Mouse (Mus musculus) ovary, adult 18-20 months (tissue): ENCODE data around the gene Srpk3.
"Not testable (repeated sequence)": the region's sequence is repeated elsewhere in the genome, so short reads cannot be mapped to it uniquely, and the experiment has no call there.

Experiments
- DNase-seq: peaks from one replicate; pipeline ENCODE4 v3.0.0; 2022; ENCODE audit warnings: low spot score, mixed read lengths

Gene Srpk3

DNA sequence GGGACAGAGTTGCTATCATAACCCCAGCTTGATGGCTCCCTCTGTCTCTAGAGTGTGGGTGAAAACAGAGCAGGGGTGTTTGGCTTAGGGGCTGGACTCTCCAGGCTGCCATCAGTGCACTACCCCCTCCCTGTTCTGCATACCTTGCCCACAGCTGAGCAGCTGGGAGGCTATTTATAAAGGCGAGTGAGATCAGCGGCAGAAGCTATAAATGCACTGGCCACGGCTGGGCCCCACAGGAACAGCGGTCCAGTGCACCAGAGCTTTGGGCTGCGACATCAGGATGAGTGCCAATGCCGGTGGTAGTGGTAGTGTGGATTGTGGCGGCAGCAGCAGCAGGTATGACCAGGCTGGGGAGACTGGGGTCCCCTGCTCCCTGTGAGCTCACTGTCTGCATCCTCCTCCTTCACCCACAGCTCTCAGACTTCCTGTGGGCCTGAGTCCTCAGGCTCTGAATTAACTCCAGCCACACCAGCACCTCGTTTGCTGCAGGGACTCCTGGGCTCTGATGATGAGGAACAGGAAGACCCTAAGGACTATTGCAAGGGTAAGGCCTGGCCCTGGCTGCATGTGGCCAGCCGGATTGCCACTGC, at the start of gene Srpk3:
Gene Srpk3 (plus strand): TSS at position 238 of the 593 bp plus-strand sequence.
- no peak for DNase-seq

DNA sequence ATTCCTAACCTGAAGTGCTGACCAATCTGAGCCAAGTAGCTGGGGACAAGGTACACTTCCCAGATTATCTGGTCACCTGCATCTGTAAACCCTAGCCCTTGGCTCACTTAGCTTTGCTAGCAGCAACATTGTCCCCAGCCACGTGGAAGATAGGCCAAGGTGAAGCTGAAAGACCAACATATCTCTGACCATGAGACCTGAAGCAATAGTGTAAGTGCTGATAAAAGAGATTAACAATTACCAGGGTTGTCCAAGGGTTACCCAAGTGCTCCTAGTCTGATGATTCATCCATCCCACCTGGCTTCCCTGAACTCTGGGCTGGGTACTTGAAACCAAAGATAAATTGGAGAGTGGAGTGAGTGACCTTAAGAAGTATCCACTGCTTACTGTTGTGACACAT, 43.3 kb upstream of the Srpk3 start:
- DNase-seq, result no peak

DNA sequence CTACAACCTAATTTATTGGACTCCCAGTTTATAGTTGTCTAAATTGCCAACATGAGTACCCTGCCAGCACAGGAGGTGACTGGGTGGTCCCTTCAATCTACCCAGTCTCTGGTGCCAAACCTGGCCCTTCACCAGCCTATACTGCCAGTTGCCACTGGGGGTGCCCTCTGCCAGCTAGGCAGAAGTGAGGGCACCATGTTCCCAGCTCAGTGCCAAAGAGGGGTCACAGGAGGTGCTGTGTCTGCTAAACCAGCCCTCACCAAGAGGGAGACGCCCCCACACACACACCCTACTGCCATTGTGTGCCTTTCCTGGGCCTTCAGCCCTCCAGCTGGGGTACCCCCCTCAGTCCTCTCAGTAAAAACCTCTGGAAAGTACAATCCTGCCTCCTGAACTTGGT, 36.0 kb upstream of the Srpk3 start:
- no peak for DNase-seq

DNA sequence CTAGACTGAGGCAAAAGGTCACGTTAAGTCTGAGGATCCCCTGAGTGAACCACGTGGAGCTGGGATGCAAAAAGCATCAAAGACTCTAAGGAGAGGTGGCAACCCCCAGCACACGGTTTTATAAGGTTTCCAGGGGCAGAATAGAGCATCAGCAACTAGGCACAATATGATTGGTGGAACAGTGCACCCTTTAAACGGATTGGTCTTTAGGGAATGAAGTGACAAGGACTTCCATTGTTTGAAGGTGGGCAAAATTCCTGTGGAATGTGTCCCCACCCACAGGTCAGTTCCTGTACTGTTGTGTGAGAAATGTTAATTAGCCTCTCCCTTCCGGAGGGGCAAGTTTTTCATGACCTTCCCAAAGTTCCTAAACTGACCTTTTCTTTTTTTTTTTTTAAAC, 35.1 kb upstream of the Srpk3 start:
- DNase-seq, result no peak

DNA sequence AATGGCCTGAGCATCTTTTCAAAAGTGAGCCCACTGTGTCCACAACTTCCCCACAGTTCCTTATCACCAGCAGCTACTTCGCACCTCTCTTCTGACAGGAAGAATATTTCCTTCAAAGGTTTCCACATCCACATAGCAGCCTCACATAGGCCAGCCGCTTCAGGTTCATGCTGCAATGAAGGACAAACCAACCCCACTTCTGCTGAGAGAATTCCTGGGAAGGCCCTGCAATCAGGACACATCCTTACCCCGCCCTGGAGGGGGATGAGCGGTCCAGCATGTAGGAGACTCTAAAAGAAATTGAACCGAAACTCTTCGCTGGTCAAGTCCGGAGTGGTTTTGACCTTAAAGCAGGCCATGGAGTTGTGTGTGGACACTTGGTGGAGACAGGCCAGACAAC, 34.4 kb upstream of the Srpk3 start:
- DNase-seq, result not testable (repeated sequence)

DNA sequence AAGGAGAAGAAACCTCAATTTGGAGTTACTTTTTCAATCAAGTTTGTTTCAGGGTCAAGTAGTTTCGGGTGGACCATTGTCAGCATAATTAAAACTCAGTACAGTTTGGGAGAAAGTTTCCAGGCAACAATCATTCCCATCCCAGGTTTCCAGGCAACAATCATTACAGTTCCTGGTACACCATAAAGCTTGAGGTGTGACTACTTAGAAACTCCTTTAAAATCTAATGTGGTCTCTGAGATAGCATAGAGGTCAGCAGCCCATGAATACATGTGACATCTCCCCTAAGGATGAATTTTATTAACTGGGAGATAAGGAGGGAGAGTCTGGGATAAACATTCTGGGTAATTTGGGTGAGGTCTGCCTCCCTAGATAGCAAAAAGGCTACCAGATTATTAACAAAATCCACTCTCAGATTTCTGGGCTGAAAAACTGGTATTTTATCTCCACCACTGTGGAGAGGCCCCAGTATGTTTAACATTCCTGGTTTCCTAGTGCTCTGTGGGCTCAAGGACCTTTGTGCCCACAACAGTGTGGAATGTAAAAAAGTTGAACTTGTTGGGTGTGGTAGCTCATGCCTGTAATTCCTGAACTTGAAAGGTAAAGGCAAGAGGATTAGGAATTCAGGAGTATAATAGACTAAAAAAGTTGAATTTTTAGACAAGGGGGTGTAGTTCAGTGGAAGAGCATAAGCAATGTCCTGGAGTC, 29.3 kb upstream of the Srpk3 start:
- DNase-seq, result no peak

DNA sequence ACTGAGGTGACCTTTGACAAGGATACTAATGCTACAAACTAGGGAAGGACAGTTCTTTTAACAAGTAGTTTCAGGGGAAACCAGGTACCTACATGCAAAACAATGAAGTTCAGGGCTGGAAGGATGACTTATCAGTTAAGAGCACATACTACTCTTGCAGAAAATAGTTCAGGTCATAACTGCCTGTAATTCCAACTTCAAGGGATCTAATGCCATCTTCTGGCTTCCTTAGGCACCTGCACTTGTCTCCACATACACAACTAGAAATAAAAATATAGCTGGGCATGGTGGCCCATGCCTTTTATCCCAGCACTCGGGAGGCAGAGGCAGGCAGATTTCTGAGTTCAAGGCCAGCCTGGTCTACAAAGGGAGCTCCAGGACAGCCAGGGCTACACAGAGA, 25.2 kb upstream of the Srpk3 start:
- DNase-seq, result no peak

DNA sequence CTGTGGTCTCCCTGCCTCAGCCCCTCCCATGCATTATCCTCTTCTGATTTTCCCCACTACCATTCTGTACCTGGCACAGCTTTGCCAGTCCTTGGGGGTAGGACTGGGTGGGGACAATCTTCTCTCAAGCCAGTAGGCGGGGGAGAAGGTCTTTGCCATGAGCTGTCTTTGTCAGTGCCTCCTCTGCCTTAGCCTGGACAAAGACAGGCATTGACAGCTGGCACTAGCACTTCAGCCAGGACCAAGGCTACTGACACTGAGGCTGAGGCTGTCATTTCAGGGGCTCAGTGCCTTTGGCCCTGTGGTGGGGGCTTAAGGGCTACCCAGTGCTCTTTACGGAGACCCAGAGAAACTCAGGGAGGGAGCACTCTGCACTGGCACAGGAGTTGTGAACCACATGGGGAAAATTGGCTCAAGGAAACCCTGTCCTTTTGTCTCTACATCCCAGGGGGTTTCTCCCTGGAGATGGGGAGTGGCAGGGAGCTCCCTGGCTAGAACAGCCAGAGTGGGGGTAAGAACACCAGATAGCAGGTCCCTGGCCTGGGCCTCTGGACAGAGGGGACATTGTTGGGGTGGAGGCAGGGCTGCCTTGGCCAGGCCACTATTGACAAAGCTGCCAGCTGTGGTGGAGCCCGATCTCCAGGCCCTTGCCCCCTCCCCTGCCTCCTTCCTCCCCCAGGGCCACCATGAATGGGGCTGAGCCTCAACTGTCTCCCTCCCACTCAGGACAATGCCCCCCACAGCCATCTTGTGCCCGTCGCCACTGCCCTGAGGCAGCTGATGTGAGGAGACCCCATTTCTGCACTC, 17.7 kb upstream of the Srpk3 start, which contains the start of gene Plxnb3:
Gene Plxnb3 (plus strand): TSS at position 757 of the 807 bp plus-strand sequence.
- DNase-seq, result no peak

DNA sequence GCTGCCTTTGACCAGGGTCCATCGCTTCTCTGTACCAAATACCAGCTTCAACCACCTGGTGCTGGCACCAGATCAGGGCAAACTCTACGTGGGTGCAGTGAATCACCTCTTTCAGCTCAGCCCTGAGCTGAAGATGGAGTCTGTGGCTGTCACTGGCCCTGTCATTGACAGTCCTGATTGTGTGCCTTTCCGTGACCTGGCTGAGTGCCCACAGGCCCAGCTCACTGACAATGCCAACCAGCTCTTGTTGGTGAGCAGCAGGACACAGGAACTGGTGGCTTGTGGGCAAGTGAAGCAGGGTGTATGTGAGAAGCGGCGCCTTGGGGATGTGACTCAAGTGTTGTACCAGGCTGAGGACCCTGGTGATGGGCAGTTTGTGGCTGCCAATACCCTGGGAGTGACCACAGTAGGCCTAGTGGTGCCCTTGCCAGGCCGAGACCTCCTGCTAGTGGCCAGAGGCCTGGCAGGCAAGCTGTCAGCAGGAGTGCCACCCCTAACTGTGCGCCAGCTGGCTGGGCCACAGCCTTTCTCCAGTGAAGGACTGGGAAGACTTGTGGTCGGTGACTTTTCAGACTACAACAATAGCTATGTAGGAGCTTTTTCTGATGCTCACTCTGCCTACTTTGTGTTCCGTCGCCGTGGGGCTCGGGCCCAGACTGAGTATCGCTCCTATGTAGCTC, 15.5 kb upstream of the Srpk3 start:
- DNase-seq, result no peak

DNA sequence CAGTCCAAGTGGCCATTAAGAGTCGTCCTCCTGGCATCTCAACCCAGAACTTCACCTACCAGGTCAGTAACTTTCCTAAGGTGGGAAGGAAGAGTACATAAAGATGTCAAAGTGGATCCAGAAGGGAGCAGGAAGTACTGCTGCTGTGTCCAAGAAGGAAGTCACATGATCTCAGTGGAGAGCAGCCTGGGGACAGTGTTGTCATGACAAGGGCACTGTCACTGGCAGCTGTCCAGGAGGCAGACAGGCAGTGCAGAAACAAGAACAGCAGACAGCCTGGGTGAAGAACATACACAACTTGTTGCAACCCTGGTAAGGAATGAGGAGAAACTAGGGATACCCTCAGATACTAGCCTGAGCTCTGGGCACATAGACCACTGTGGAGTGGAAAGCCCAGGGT, 8.9 kb upstream of the Srpk3 start:
- no peak for DNase-seq

DNA sequence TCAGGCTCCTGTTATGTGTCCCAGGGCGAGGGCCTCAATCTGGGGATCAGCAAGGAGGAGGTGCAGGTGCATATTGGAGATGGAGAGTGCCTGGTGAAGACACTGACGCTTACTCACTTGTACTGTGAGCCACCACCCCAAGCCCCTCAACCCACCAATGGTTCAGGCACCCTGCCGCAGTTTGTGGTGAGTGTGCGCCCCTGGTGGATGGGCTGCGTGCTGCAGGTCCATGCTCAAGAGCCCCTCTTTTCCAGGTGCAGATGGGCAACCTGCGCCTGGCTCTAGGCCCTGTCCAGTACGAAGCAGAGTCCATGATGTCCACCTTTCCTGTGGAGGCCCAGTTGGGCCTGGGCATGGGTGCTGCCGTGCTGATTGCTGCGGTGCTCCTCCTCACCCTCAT, 6.9 kb upstream of the Srpk3 start:
- DNase-seq, result no peak

DNA sequence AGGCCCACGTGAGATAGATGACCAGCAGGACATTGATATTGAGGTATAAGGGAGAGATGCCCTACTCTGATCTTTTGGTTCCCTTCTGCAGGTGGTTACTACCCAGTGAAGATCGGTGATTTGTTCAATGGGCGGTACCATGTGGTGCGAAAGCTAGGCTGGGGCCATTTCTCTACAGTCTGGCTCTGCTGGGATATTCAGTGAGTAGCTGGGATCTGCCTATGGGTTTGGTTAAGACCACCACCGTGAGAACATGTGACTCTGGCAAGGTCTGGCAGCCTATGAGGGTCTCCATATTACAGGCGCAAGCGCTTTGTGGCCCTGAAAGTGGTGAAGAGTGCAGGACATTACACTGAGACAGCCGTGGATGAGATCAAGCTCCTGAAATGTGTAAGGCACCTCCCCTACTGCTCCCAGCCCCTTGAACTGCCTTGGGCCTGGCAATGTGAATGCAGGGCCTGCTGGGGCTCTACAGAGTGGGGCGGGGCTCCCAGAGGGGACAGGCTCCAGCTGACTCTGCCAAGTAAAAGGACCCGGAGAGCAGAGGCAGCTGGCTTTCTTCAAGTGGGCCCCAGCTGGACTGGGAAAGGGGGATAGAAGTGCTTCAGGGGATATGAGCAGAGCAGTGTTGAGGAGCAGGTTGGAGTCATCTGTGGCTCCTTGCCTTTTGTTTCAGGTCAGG, 738 bp downstream of the Srpk3 start:
- DNase-seq, result no peak

DNA sequence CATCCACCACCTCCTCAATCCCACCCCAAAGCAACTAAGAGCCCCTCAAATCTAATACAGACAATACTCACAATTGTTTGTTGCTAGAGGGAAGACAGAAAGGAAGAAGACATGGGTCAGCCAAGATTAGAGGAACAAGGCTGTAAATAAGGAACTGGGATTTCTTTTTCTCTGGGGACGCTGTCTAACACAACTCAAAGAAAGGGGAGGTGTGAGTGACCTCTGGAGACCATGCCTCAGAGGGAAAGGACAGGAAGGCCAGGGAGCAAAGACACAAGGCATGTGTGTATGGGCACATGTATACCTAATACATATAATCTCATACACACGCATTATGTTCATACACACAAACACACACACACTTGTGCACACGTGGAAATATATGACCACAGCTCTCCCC, 8.0 kb downstream of the Srpk3 start:
- no peak for DNase-seq

DNA sequence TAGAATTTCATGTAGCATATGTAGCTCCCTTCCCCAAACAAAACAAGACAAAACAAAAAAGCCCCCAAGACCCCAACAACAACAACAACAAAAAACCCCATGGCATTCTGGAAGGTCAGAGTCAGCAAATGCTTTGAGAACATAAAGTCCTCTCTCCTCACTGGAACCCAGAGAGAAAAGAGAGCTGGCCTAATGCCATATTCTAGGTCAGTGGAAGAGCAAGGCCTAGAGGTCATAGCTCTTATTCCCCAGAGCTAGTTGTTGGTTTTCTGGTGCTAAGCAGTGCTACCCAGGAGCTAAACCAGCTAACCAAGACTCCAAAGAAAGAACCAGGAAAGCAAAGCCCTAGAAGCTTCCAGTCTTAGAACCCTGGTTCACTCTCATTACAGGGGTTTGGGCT, 11.5 kb downstream of the Srpk3 start:
- DNase-seq, result no peak

DNA sequence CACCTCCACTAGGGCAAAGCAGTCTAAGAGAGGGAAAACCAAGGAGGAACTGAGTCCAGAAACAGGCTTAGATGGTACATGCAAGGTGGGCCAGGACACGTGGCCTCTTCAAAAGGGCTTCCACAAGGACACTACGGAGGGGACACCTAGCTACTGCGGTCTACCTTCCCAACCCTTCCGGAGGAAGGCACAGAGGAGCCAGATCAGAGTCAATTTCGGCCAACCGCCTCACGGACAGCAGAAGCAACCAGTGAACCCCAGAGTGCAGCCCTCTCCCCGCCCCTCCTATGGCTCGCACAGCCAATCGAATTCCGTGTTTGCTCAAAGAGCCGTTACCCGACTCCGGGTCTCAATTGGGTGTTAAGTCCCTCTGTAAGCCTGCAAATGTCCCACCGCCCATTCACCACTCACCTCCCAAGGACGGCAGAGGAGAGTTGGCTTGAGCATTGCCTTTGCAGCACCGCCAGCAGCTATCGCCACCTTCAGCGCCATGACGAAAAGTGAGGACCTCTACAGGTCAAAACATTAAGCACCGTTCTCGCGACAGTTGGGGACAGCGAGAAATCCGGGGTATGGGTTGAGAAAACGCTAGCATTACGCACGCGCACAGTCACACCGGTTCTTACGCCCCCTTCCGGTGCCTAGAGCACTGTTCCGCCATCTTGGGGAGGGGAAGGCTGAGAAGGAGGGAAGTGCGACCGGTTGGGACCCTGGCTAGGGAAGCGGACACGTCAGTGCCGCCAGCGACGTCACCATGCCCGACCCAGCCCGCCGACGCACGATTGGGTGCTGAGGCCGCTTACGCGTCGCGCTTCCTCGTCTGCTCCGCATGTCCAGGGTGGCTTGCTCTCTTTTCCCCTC, 12.4 kb downstream of the Srpk3 start, which contains the start of the genes Idh3g and Ssr4:
Gene Idh3g (minus strand): TSS at position 534 of the 861 bp plus-strand sequence.
Gene Ssr4 (plus strand): TSS at position 665 of the 861 bp plus-strand sequence.
- DNase-seq, result peak; percentile 91

DNA sequence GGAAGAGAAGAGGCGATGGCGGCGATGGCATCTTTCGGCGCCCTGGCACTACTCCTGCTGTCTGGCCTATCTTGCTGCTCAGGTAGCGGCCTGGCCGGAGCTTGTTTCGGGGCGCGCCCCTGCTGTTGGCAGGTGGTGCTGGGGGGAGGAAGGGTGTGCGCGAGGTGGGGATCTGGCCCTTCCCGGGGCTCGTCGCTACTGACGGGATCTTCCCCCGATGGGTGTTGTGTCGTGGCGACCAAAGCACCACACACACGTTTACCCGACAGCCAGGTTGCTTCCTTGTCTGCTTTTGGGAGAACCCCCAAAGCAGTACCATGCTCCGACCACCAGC, 13.0 kb downstream of the Srpk3 start:
- no peak for DNase-seq

DNA sequence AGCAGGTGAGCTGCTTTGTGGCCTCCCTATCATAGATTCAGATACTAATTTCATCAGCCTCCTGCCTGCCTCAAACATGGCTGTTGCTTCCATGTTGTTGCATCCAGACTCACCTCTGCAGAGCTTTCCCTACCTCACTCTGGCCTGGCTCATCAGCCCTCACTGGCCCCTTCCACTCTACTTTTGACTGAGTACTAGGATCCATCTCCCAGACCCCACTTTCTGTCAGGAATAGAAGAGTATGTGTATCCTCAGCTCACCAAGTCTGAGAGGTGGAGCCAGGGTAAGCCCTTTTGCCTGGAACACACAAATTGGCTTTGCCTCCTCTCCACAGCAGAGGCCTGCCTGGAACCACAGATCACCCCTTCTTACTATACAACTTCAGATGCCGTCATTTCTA, 14.3 kb downstream of the Srpk3 start:
- no peak for DNase-seq

DNA sequence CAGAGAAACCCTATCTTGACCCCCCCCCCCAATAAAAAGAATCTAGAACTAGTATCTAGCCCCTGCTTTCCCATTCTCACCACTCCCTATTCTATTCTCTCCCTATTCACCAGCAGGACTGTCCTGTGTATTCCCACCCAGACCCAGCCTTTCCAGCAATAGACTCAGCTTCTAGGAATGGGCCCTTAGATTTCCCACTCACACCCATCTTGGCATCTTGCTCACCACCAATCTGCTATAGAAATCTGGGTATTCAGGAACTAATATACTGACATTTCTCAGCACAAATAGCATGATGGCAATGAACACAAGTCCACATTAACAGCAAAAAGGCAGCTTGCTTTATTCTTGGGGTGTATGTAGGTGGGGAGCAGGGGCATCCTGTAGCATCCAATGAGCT, 18.8 kb downstream of the Srpk3 start:
- DNase-seq, result no peak

DNA sequence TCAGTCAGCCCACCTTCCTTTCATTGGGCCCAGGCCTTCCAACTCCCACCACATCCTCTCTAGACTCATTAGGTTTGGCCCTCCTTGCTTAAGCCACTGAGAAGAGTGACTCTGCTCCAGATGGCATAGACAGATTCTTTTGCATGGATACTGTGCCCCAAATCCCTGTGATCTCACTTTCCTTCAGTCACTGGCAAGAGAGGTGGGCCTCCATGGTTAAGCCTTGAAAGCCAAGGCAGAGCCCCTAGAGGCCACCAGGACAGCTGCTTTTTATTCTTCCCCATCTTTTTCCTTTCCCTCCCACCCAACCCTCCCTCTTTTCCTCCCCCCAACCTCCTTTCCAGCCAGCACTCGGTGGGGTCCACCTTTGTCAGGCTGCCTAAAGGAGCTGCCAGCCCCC, 19.3 kb downstream of the Srpk3 start:
- no peak for DNase-seq

DNA sequence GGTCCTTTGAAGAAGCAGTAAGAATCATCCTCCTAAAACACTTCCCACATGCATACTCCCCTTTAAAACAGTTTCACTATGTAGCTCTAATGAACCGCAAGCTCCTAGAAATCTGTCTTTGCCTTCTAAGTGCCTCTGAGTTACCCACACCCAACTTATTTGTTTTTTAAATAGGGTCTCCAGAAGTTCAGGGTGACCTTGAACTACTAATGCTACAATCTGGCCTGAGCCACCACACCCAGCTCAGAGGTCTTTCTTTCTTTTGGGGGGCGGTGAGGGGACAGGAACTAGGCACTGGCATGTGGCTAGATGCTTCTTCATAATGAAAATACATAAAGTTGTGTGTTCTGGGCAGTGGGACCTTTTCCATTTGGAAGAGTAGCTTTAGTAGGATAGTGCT, 23.3 kb downstream of the Srpk3 start:
- no peak for DNase-seq

DNA sequence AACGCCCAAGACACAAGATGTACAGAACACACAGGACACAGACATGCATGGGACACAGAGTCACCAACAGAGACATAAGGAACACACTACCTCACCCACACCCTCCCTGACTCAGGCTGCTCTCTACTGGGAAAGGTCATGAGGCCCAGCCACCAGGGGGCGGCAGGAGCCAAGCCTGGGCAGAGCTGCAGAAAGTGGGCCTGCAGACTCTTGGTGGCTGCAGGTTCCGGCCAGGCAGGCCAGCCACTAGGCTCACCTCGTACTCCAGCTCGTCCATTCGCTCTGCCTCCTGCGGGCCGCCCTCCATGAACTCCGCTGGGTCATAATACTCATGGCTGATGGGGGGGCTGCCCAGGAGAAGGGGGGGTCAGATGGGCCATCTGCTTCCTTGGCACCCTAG, 24.3 kb downstream of the Srpk3 start:
- peak; percentile 32 for DNase-seq
